In genomic region chr15:31365041-31365719, GRCm38 (mm10) we compare ENCODE assay signal across 8 mouse cellular contexts. TPM values are rescaled to one million over a fixed set of nuclear protein-coding genes. Genes with fewer than 3 reads are reported as not detected.
DNase-seq lines count a peak whose midpoint lies in the region; ATAC-seq and TF ChIP-seq lines count a peak whose summit lies in the region.

No protein-coding gene starts in this region.

- no peak overlapping the region for H3K27ac ChIP-seq in lung, embryonic 14.5 days (ENCODE audit: low read depth)
- no peak overlapping the region for H3K27ac ChIP-seq in embryonic facial prominence, embryonic 13.5 days
- H3K27ac ChIP-seq in intestine, postnatal 0 days (ENCODE audit: low read depth, low read length) = no peak overlapping the region
- H3K27ac ChIP-seq in neural tube, embryonic 15.5 days (replicated peaks) = no peak overlapping the region

- H3K36me3 ChIP-seq in lung, embryonic 14.5 days (ENCODE audit: insufficient read depth) = no peaks in the 10 kb centered on the region
- H3K36me3 ChIP-seq in embryonic facial prominence, embryonic 13.5 days = no peaks in the 10 kb centered on the region
- H3K36me3 ChIP-seq in intestine, postnatal 0 days (ENCODE audit: control insufficient read depth, insufficient read depth) = no peaks in the 10 kb centered on the region
- H3K36me3 ChIP-seq in neural tube, embryonic 15.5 days = no peaks in the 10 kb centered on the region

- H3K4me2 ChIP-seq in lung, embryonic 14.5 days = peak overlapping the region; percentile 100
- peak overlapping the region; percentile 100 for H3K4me2 ChIP-seq in embryonic facial prominence, embryonic 13.5 days
- H3K4me2 ChIP-seq in intestine, postnatal 0 days (replicated peaks; ENCODE audit: low read depth) = peak overlapping the region; percentile 88
- H3K4me2 ChIP-seq in neural tube, embryonic 15.5 days = peak overlapping the region; percentile 100

- H3K27me3 ChIP-seq in lung, embryonic 14.5 days (ENCODE audit: insufficient read depth, low read length) = peaks cover 48% of the 10 kb centered on the region
- peaks cover 66% of the 10 kb centered on the region for H3K27me3 ChIP-seq in embryonic facial prominence, embryonic 13.5 days
- H3K27me3 ChIP-seq in intestine, postnatal 0 days (replicated peaks; ENCODE audit: control insufficient read depth, insufficient read depth, low read length) = peaks cover 49% of the 10 kb centered on the region
- H3K27me3 ChIP-seq in neural tube, embryonic 15.5 days (replicated peaks) = peaks cover 59% of the 10 kb centered on the region

- H3K4me3 ChIP-seq in lung, embryonic 14.5 days (ENCODE audit: low read depth, low read length) = peak overlapping the region; percentile 66
- peak overlapping the region; percentile 62 for H3K4me3 ChIP-seq in embryonic facial prominence, embryonic 13.5 days
- H3K4me3 ChIP-seq in intestine, postnatal 0 days (ENCODE audit: low read depth, low read length) = peak overlapping the region; percentile 64
- peak overlapping the region; percentile 57 for H3K4me3 ChIP-seq in neural tube, embryonic 15.5 days (replicated peaks)

- ATAC-seq in lung, embryonic 14.5 days (ENCODE audit: insufficient read depth) = no peak
- no peak for ATAC-seq in embryonic facial prominence, embryonic 13.5 days (ENCODE audit: insufficient number of reproducible peaks, insufficient read depth, low FRiP score, low TSS enrichment, low read depth)
- no peak for ATAC-seq in intestine, postnatal 0 days
- ATAC-seq in neural tube, embryonic 15.5 days (ENCODE audit: low FRiP score) = no peak

- no peaks in the 10 kb centered on the region for H3K9me3 ChIP-seq in lung, embryonic 14.5 days (ENCODE audit: low read depth, low read length)
- no peaks in the 10 kb centered on the region for H3K9me3 ChIP-seq in embryonic facial prominence, embryonic 13.5 days
- no peaks in the 10 kb centered on the region for H3K9me3 ChIP-seq in intestine, postnatal 0 days (ENCODE audit: control insufficient read depth)
- H3K9me3 ChIP-seq in neural tube, embryonic 15.5 days (replicated peaks) = no peaks in the 10 kb centered on the region

- 0 out of 2 replicates have a peak overlapping the region, but pooled peaks have one; percentile 37 for H3K9ac ChIP-seq in lung, embryonic 14.5 days
- no peak overlapping the region for H3K9ac ChIP-seq in embryonic facial prominence, embryonic 13.5 days
- no peak overlapping the region for H3K9ac ChIP-seq in intestine, postnatal 0 days (ENCODE audit: low read depth, low read length)
- H3K9ac ChIP-seq in neural tube, embryonic 15.5 days (replicated peaks) = no peak overlapping the region

- TF ChIP-seq CTCF in lung, embryonic 14.5 days (IDR thresholded peaks at IDR 0.05; ENCODE audit: low read depth) = no peak
- no peak for TF ChIP-seq CTCF in intestine, postnatal 0 days (IDR thresholded peaks at IDR 0.05; ENCODE audit: low read depth)

- no peak for DNase-seq in lung, embryonic 14.5 days
- DNase-seq in lung, postnatal 36 days = no peak
- DNase-seq in urinary bladder, postnatal 36 days (ENCODE audit: low spot score in 2 of 2) = no peak
- DNase-seq in thymus, postnatal 0 days (ENCODE audit: low spot score) = no peak
- DNase-seq in layer of hippocampus, postnatal 36 days = no peak

- 21% methylated on average over 11 of the region's 11 CpGs for WGBS in lung, embryonic 14.5 days
- WGBS in embryonic facial prominence, embryonic 13.5 days = 15% methylated on average over 11 of the region's 11 CpGs
- WGBS in intestine, postnatal 0 days = 36% methylated on average over 11 of the region's 11 CpGs
- WGBS in neural tube, embryonic 15.5 days = 26% methylated on average over 11 of the region's 11 CpGs

- H3K4me1 ChIP-seq in lung, embryonic 14.5 days (ENCODE audit: insufficient read depth) = no peaks in the 10 kb centered on the region
- peaks cover 31% of the 10 kb centered on the region for H3K4me1 ChIP-seq in embryonic facial prominence, embryonic 13.5 days
- no peaks in the 10 kb centered on the region; the same call in 1 of the 2 replicates for H3K4me1 ChIP-seq in intestine, postnatal 0 days (replicated peaks; ENCODE audit: control insufficient read depth, insufficient read depth, low read length)
- peaks cover 38% of the 10 kb centered on the region for H3K4me1 ChIP-seq in neural tube, embryonic 15.5 days

RNA-seq across cellular contexts. Expression of gene Ankrd33b, which starts 2.3 kb away (rescaled TPM):
- polyA plus RNA-seq in lung, embryonic 14.5 days (2014; fragmentation: Nextera tagmentation; extraction: Ambion mirVana) = 3.0 and 3.7 TPM in 2 replicates
- polyA plus RNA-seq in embryonic facial prominence, embryonic 13.5 days (2015; fragmentation: Nextera tagmentation; extraction: Ambion mirVana) = 0.32 and 0.74 TPM in 2 replicates
- polyA plus RNA-seq in intestine, postnatal 0 days (2015; fragmentation: Nextera tagmentation; extraction: Ambion mirVana) = 0.25 and 0.29 TPM in 2 replicates
- polyA plus RNA-seq in neural tube, embryonic 15.5 days (2015; fragmentation: Nextera tagmentation; extraction: Ambion mirVana) = 0.70 and 2.6 TPM in 2 replicates
- polyA plus RNA-seq in thymus, postnatal 0 days (2015; fragmentation: Nextera tagmentation; extraction: Ambion mirVana) = 10.8 and 11.2 TPM in 2 replicates
- total RNA-seq in layer of hippocampus, postnatal 36 days (2021) = 10 to 100 TPM; 53.2 to 54.2 TPM
